Mouse (Mus musculus): Measurements from ENCODE around the gene Spa17.

Gene Spa17

GRCm38 (mm10) chr9:37563805-37564204, 49.7 kb downstream of the Spa17 start:
- no peak for DNase-seq (ENCODE audit: low read depth)

DNA sequence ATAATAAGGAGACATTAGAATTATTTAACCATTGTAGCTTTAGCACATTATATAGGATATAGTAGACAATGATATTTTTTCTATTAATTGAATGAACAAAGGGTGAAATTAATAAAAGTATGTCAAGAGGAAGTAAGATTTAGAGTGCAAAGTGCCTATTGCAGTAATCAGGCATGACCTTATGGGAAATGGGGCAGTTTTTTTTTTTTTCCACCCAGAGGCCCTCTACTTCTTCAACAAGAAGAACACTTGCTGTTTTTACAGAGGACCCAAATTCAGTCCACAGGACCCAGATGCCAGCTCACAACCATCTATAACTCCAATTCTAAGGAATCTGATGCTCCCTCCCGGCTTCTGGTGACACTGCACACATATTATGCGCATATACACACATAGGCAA, 52.9 kb downstream of the Spa17 start:
- no peak for DNase-seq (ENCODE audit: low read depth)

GRCm38 (mm10) chr9:37556366-37556765, 57.2 kb downstream of the Spa17 start:
- DNase-seq (ENCODE audit: low read depth): no peak

DNA sequence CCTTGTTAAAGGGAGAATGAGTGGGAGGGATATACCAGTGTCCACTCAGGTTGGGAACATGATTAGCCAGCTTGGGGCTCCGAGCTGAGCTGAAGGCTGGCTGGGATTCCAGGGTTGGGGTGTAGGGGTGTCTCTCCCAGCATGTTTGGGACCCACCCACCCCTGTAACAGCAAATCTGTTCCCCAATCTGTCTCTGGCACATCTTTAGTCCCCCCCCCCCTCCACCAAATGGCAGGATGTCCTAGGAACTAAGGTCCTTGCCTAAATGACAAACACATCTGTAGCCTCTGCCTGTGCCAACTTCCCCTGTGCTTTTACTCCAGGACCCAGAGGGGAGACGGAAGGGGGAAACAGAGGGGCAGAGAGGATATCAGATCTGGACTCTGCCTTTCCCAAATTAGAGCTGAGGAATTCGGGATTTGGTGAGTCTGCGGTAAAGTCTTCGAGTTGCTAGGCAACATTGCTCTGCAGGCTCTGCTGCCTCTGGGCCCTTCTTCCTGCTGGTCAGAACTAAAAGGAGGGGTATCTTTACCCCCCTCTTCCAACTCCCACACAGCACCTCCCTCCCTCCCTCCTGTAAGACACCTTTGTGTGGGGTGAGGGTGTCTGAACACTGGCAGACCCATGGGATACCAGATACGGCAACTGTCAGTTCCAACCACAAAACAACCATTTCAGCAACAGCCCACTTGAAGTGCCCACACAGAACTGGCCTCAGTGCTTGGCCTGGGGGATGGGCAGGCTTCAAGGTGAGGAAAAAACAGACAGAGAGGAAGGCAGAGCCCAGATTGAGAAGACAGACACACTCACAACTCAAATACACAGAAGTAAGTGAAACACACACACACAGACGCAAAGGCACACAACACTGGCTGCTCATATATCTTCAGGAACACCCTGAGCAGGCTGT, 58.4 kb downstream of the Spa17 start, which contains the start of gene Siae:
Siae (plus strand) TSS at position 861 of the 911 bp plus-strand sequence.
- no peak for DNase-seq (ENCODE audit: low read depth)

- DNase-seq (ENCODE audit: low read depth): no peak
Measured at GRCm38 (mm10) chr9:37554279-37554678, 59.2 kb downstream of the Spa17 start.

All from fibroblast of lung, adult 2 months (primary cell).